Mouse (Mus musculus) neutrophil, adult 59 days (primary cell): ENCODE measurements around the gene Foxj3. TPM values are rescaled to one million over a fixed set of nuclear protein-coding genes. Genes with fewer than 3 reads are reported as not detected.

ENCODE experiments used
- total RNA-seq, 2 experiments: library from RNA; stranded (reverse); gene quantifications; 1 replicate in 1 of 2; 2 replicates in 1 of 2; pipeline ENCODE4 v1.2.4; 2023

Gene Foxj3
- total RNA-seq = 10 to 100 TPM; 27.2 to 28.6 TPM

DNA sequence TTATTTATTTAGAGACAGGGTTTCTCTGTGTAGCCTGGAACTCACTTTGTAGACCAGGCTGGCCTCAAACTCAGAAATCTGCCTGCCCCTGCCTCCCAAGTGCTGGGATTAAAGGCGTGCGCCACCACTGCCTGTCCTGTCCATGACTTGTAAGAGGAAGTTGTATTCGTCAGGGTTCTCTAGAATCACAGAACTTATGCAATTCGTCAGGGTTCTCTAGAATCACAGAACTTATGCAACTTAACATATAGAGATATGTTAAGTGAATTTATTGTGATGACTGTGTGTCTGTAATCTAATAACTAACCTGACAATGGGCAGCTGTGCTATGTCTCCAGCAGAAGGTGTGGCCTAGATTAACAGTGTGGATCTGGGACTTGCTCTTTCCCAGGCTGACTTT is at the start of gene Foxj3:
Gene Foxj3 (plus strand): TSS at position 390 of the 400 bp plus-strand sequence.

DNA sequence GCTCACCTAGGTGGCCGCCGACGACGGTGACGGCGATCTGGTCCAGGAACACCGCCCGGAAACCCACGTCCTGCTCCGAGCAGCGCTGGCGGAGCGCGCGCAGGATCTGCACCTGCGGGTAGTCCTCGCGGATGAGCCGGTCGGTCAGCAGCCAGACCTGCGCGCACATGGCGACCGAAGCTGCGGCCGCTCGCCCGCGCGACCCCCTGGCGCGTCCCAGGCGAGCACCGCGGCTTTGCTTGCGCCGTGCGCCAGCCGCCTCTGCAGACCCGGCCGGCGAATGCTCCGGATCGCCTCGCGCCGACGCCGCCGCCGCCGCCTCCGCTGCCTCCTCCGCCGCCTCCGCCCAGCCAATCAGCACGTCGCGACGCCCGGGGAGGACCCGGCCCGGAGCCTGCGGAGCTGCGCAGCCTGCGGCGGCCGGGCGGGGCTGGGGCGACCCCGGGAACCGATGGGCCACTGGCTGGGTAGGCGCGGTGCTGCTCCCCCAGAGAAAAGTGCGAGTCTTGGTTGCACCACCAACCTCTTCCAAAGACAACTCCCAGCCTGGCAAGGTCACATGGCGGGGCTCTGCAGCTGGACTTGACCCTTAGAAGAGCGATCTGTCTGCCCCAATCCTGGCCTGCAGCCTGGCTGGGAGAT is 44.4 kb upstream of the Foxj3 start, which contains the start of gene Rimkla:
Gene Rimkla (minus strand): TSS at position 338 of the 642 bp plus-strand sequence.

DNA sequence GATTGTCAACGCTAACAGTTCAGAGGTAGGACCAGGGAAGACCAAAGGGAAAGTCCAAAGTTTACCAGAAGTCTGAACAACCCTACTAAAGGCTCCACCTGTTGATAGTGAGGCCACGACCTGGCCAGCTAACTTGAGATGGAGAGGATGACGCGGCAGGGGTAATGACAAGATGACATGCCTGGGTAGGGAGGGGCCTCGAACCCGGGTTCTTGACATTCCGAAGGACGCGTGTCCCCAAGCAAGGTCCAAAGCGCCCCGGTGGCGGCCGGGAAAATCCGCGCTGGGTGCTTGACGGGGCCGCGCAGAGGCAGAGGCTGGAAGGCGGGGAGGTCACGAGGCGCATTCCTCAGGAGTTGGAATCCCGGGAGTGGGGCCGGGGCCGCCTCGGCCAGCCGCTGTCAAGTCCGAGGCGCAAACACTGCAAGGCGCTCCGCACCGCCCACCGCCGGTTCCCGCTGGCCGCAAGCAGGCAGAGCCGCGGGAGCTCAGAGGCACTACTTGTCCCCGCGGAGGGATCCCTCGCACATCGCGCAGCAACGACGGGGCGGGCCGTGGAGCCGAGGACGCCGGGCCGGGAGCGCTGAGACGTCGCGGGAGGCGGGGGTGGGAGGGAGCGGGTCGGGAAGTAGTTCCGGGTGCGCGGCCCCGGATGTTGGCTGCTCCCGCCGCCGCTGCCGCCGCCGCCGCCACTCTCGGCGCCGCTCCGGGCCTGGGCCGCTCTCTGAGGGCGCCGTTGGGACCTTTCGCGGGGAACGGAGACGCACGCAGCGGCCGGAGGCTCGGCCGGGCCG is 2.4 kb downstream of the Foxj3 start, which contains the start of gene Frg2f1:
Gene Frg2f1 (minus strand): TSS at position 499 of the 794 bp plus-strand sequence.

DNA sequence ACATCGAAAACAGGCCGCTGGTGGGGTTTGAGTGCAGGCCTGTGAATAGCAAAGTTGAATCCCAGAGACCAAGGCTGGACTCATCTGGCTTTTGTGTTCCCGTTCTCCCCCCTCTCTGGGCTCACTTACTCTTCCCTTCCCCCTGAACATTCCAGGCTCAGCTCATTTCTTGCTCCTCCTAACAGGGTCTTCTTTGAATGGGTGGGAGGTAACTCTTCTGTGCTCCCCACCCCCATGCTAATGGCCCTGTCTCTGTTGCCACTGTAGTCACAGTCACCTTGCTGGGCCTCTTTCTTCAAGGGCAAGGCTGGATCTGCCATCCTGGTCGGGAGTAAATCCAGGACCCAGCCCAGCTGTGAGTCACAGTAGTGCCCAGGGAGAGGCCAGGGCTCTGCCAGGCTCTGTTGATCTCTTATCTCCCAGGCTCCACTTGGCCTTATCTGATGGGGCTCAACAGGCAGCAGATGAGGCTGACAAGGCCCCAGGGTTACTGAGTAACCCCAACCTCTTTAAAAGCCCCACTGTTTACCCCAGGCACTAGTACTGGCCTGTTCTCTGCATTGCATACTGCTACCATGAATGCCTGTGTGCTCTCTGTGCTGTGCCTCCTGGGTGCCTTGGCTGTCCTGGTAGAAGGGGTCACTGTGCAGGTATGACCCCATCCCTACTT is 100.5 kb downstream of the Foxj3 start, which contains the start of gene Guca2a:
Gene Guca2a (plus strand): TSS at position 529 of the 670 bp plus-strand sequence.

DNA sequence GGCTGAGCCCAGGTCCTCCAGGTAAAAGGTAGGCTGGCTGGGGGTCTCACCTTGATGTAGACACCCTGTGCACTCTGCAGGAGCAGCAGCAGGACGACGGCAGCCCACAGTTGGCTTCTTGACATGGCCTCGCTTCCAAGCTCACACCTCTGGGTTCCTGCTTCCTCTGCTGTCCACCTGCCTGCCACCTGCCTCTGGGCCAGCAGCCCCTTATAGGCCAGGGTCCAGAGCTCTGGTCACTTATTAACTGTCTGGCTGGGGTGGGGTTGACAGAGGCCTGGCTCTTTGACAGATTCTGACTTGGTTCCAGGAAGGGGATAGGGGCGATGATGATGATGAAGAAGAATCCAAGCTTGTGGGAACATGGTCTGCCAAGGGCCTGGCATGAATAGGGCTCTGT is 121.9 kb downstream of the Foxj3 start, which contains the start of gene Guca2b:
Gene Guca2b (minus strand): TSS at position 224 of the 400 bp plus-strand sequence.

Other genes starting within 250 kb of the Foxj3 start
- 100 to 1,000 TPM; 299 to 332 TPM for gene Ybx1, start 242.4 kb upstream of the Foxj3 start, total RNA-seq
- 10 to 100 TPM; 21.5 to 22.1 TPM for gene Ppih, start 216.5 kb upstream of the Foxj3 start, total RNA-seq
- not detected for gene Ccdc30, start 121.5 kb upstream of the Foxj3 start, total RNA-seq
- gene Ppcs, start 114.6 kb upstream of the Foxj3 start, total RNA-seq = 1 to 10 TPM in 1 of 2 experiments, under 1 TPM in 1; 0.89 to 1.6 TPM
- gene Zmynd12, start 114.2 kb upstream of the Foxj3 start, total RNA-seq = not detected
- not detected for gene Rimkla, start 44.4 kb upstream of the Foxj3 start, total RNA-seq
- gene Frg2f1, start 2.5 kb downstream of the Foxj3 start, total RNA-seq = 1 to 10 TPM in 1 of 2 experiments, under 1 TPM in 1; 0.73 to 2.8 TPM
- gene Guca2a, start 100.7 kb downstream of the Foxj3 start, total RNA-seq = not detected
- not detected for gene Guca2b, start 122.0 kb downstream of the Foxj3 start, total RNA-seq
- gene Hivep3, start 196.8 kb downstream of the Foxj3 start, total RNA-seq = 1 to 10 TPM; 6.0 to 6.6 TPM